Mouse (Mus musculus): ENCODE measurements around the gene Large1. TPM values are rescaled to one million over a fixed set of nuclear protein-coding genes. Genes with fewer than 3 reads are reported as not detected.

Gene Large1
- total and polyA plus RNA-seq, 3 experiments, result not detected

- TF ChIP-seq ZC3H11A (IDR thresholded peaks at IDR 0.05; ENCODE audit: low read depth, low read length), result no peak
- no peak for TF ChIP-seq RCOR1 (IDR thresholded peaks at IDR 0.05; ENCODE audit: low read depth, low read length)
- TF ChIP-seq MAX (IDR thresholded peaks at IDR 0.05; ENCODE audit: low read length), result no peak
- TF ChIP-seq MAZ (IDR thresholded peaks at IDR 0.05; ENCODE audit: low read depth, low read length), result no peak
- no peak for TF ChIP-seq USF2 (IDR thresholded peaks at IDR 0.05; ENCODE audit: borderline replicate concordance in 1 of 2, insufficient read depth in 1 of 2, low read depth in 1 of 2, low read length in 2 of 2)
- no peak for TF ChIP-seq TAL1 (IDR thresholded peaks at IDR 0.05; ENCODE audit: low read length)
- no peak for TF ChIP-seq ZKSCAN1 (IDR thresholded peaks at IDR 0.05; ENCODE audit: low read depth, low read length)
- TF ChIP-seq ELF1 (IDR thresholded peaks at IDR 0.05; ENCODE audit: low read depth, low read length), result no peak
- no peak for TF ChIP-seq CHD1 (IDR thresholded peaks at IDR 0.05; ENCODE audit: low read depth, low read length)
- TF ChIP-seq CHD2 (IDR thresholded peaks at IDR 0.05; ENCODE audit: low read length), result no peak
- no peak for TF ChIP-seq MYC (IDR thresholded peaks at IDR 0.05; ENCODE audit: low read depth, low read length)
- no peak for TF ChIP-seq MEF2A (IDR thresholded peaks at IDR 0.05; ENCODE audit: extremely low read depth, insufficient replicate concordance, low read depth, low read length, poor library complexity, severe bottlenecking)
- no peak for TF ChIP-seq NRF1 (IDR thresholded peaks at IDR 0.05; ENCODE audit: insufficient read depth, low read depth, low read length, poor library complexity, severe bottlenecking)
- no peak for TF ChIP-seq KAT2A (conservative IDR thresholded peaks at IDR 0.05; ENCODE audit: low read depth, low read length)
- TF ChIP-seq GATA1 (IDR thresholded peaks at IDR 0.05; ENCODE audit: low read depth, low read length), result no peak
- no peak for TF ChIP-seq MYB (IDR thresholded peaks at IDR 0.05; ENCODE audit: low read depth, low read length)
- no peak for TF ChIP-seq POLR2A (IDR thresholded peaks at IDR 0.05; ENCODE audit: control insufficient read depth in 1 of 2, insufficient read depth in 1 of 2, low read depth in 1 of 2, low read length in 2 of 2, poor library complexity in 1 of 2)
- TF ChIP-seq NELFE (IDR thresholded peaks at IDR 0.05; ENCODE audit: low read depth, low read length), result no peak
- TF ChIP-seq RAD21 (IDR thresholded peaks at IDR 0.05; ENCODE audit: low read depth, low read length), result no peak
- TF ChIP-seq POLR2AphosphoS5 (IDR thresholded peaks at IDR 0.05; ENCODE audit: borderline replicate concordance, low read depth, low read length), result no peak
- no peak for DNase-seq (ENCODE audit: low read depth, low spot score)
- H3K4me1 ChIP-seq (ENCODE audit: control insufficient read depth in 1 of 2, insufficient read depth in 2 of 2, low read length in 2 of 2), result no peaks in the 10 kb centered on the region
- no peak overlapping the region for H3K27ac ChIP-seq (ENCODE audit: control insufficient read depth, low read depth, low read length)
- H3K79me2 ChIP-seq (ENCODE audit: control insufficient read depth, insufficient read depth, low read length, poor library complexity), result no peaks in the 10 kb centered on the region
- H3K36me3 ChIP-seq (ENCODE audit: control insufficient read depth in 1 of 2, insufficient read depth in 2 of 2, low read length in 2 of 2), result no peaks in the 10 kb centered on the region
- no peak overlapping the region for H3K4me3 ChIP-seq (ENCODE audit: control insufficient read depth in 1 of 2, insufficient read depth in 1 of 2, low read depth in 2 of 2, low read length in 2 of 2)
- H3K9ac ChIP-seq (ENCODE audit: control insufficient read depth, low read depth, low read length, poor library complexity, severe bottlenecking), result no peak overlapping the region
- no peaks in the 10 kb centered on the region for H3K9me3 ChIP-seq (replicated peaks; ENCODE audit: insufficient read depth, low read length)
- no peaks in the 10 kb centered on the region for H3K27me3 ChIP-seq (ENCODE audit: control insufficient read depth in 1 of 2, insufficient read depth in 2 of 2, low read length in 2 of 2)
Observed at GRCm38 (mm10) chr8:73172661-73173060, 180.7 kb downstream of the Large1 start.

GRCm38 (mm10) chr8:73161994-73162393, 191.3 kb downstream of the Large1 start:
- TF ChIP-seq ZNF384 (IDR thresholded peaks at IDR 0.05; ENCODE audit: low read depth, low read length) (no peak), MEF2A (IDR thresholded peaks at IDR 0.05; ENCODE audit: extremely low read depth, insufficient replicate concordance, low read depth, low read length, poor library complexity, severe bottlenecking) (no peak), MYC (IDR thresholded peaks at IDR 0.05; ENCODE audit: low read depth, low read length) (no peak), GABPA (IDR thresholded peaks at IDR 0.05; ENCODE audit: low read depth, low read length) (no peak), SMC3 (IDR thresholded peaks at IDR 0.05; ENCODE audit: low read depth, low read length) (no peak), MXI1 (IDR thresholded peaks at IDR 0.05; ENCODE audit: low read depth, low read length) (no peak), ELF1 (IDR thresholded peaks at IDR 0.05; ENCODE audit: low read depth, low read length) (no peak), ZKSCAN1 (IDR thresholded peaks at IDR 0.05; ENCODE audit: low read depth, low read length) (no peak), MYB (IDR thresholded peaks at IDR 0.05; ENCODE audit: low read depth, low read length) (no peak)
- H3K9ac ChIP-seq (ENCODE audit: control insufficient read depth, low read depth, low read length, poor library complexity, severe bottlenecking), result no peak overlapping the region
- no peaks in the 10 kb centered on the region for H3K27me3 ChIP-seq (ENCODE audit: control insufficient read depth in 1 of 2, insufficient read depth in 2 of 2, low read length in 2 of 2)
- DNase-seq (ENCODE audit: low read depth, low spot score), result no peak
- H3K4me3 ChIP-seq (ENCODE audit: control insufficient read depth in 1 of 2, insufficient read depth in 1 of 2, low read depth in 2 of 2, low read length in 2 of 2), result no peak overlapping the region
- no peaks in the 10 kb centered on the region for H3K9me3 ChIP-seq (replicated peaks; ENCODE audit: insufficient read depth, low read length)
- no peaks in the 10 kb centered on the region for H3K4me1 ChIP-seq (ENCODE audit: control insufficient read depth in 1 of 2, insufficient read depth in 2 of 2, low read length in 2 of 2)
- H3K79me2 ChIP-seq (ENCODE audit: control insufficient read depth, insufficient read depth, low read length, poor library complexity), result no peaks in the 10 kb centered on the region
- H3K36me3 ChIP-seq (ENCODE audit: control insufficient read depth in 1 of 2, insufficient read depth in 2 of 2, low read length in 2 of 2), result no peaks in the 10 kb centered on the region
- no peak overlapping the region for H3K27ac ChIP-seq (ENCODE audit: control insufficient read depth, low read depth, low read length)

Data from MEL (cell line).